ENCODE assay signal across 1 mouse cellular context in genomic region chr11:77492911-77493332, GRCm38 (mm10).
TF ChIP-seq lines count a peak whose summit lies in the region.

No protein-coding gene starts in this region.

TF ChIP-seq in C2C12, 6 proteins besides CTCF, POLR2A, EP300 and RAD21 (continued from another document):
- no peak for TF ChIP-seq FOSL1 (IDR thresholded peaks at IDR 0.05; ENCODE audit: insufficient read depth, low read length, poor library complexity, severe bottlenecking)
- no peak for TF ChIP-seq USF1 (IDR thresholded peaks at IDR 0.05; ENCODE audit: low read depth)
- no peak for TF ChIP-seq MYOG (IDR thresholded peaks at IDR 0.05; ENCODE audit: control insufficient read depth, extremely low read depth, insufficient read length)
